Mouse (Mus musculus) heart, embryonic 12.5 days (tissue): ENCODE data around the gene Olfr1199. TPM values are rescaled to one million over a fixed set of nuclear protein-coding genes. Genes with fewer than 3 reads are reported as not detected.

Experiments used
- ATAC-seq: fragments of 200-750 bp; cut with Nextera tagmentation; 2 replicates; pipeline ENCODE4 v1.8.0; 2017; ENCODE audit warnings: moderate TSS enrichment, moderate library complexity; ENCODE audit not compliant: insufficient number of reproducible peaks, low FRiP score
- H3K27ac ChIP-seq: fragments of 300-500 bp; sonication (generic); 2 replicates; pipeline ENCODE4 v1.5.1; 2016; ENCODE audit warnings: mild to moderate bottlenecking, moderate library complexity; ENCODE audit not compliant: poor library complexity, severe bottlenecking
- H3K27me3 ChIP-seq: fragments of 300-500 bp; sonication (generic); replicated peaks from 2 replicates; pipeline ENCODE4 v1.6.1; 2016; ENCODE audit warnings: mild to moderate bottlenecking, moderate library complexity
- H3K36me3 ChIP-seq: fragments of 300-500 bp; sonication (generic); 2 replicates; pipeline ENCODE4 v1.6.1; 2016; ENCODE audit warnings: mild to moderate bottlenecking, moderate library complexity
- H3K4me1 ChIP-seq: fragments of 300-500 bp; sonication (generic); replicated peaks from 2 replicates; pipeline ENCODE4 v1.6.1; 2016; ENCODE audit warnings: mild to moderate bottlenecking
- H3K4me2 ChIP-seq: fragments of 300-500 bp; sonication (generic); 2 replicates; pipeline ENCODE4 v1.6.1; 2016; ENCODE audit warnings: mild to moderate bottlenecking, moderate library complexity
- H3K4me3 ChIP-seq: fragments of 300-500 bp; sonication (generic); 2 replicates; pipeline ENCODE4 v1.5.1; 2016; ENCODE audit warnings: mild to moderate bottlenecking
- H3K9ac ChIP-seq: fragments of 300-500 bp; sonication (generic); 2 replicates; pipeline ENCODE4 v1.6.1; 2016; ENCODE audit warnings: mild to moderate bottlenecking, moderate library complexity
- H3K9me3 ChIP-seq: fragments of 300-500 bp; sonication (generic); replicated peaks from 2 replicates; pipeline ENCODE4 v1.6.1; 2016; ENCODE audit warnings: mild to moderate bottlenecking, moderate library complexity
- WGBS: fragments of 180-500 bp; shearing (Covaris S2); methylation state at CpG from one replicate; pipeline ENCODE4 v1.1.7; 2016; 5-methylcytosine and 5-hydroxymethylcytosine counted together
- polyA plus RNA-seq: library from polyadenylated mRNA; unstranded; fragments of >200 nt; fragmentation: Nextera tagmentation; extraction: Ambion mirVana; gene quantifications from 2 replicates; pipeline ENCODE4 v1.2.1, GENCODE M21; 2016

Gene Olfr1199
- polyA plus RNA-seq = not detected in 2 replicates

- no peaks in the 10 kb centered on the region for H3K4me1 ChIP-seq
- H3K36me3 ChIP-seq = no peaks in the 10 kb centered on the region
- H3K9ac ChIP-seq = no peak within 1 kb of the TSS
- H3K27ac ChIP-seq = no peak within 1 kb of the TSS
- no peak within 1 kb of the TSS for H3K4me2 ChIP-seq
- ATAC-seq = no peak
- 0 out of 2 replicates have a peak, but pooled peaks cover 7% of the 10 kb centered on the region for H3K9me3 ChIP-seq
- no peak within 1 kb of the TSS for H3K4me3 ChIP-seq
- H3K27me3 ChIP-seq = no peaks in the 10 kb centered on the region
- 76% methylated on average over 2 of the region's 2 CpGs for WGBS
Observed at GRCm38 (mm10) chr2:88760369-88760768, at the start of gene Olfr1199. Gene Olfr1199 (minus strand): TSS chr2:88760469.

- Histone ChIP-seq H3K27me3 (no peaks in the 10 kb centered on the region), H3K4me2 (no peak within 1 kb of the TSS), H3K9ac (no peak within 1 kb of the TSS), H3K4me3 (no peak within 1 kb of the TSS), H3K4me1 (no peaks in the 10 kb centered on the region), H3K27ac (no peak within 1 kb of the TSS), H3K9me3 (0 out of 2 replicates have a peak, but pooled peaks cover 9% of the 10 kb centered on the region), H3K36me3 (no peaks in the 10 kb centered on the region)
- no peak for ATAC-seq
- 79% methylated on average over 6 of the region's 6 CpGs for whole genome bisulfite sequencing
Observed at GRCm38 (mm10) chr2:88792736-88793135, 32.5 kb upstream of the Olfr1199 start, which contains the start of gene Olfr1201. Gene Olfr1201 (plus strand): TSS chr2:88793036.

- WGBS = 69% methylated on average over 2 of the region's 2 CpGs
- Histone ChIP-seq H3K4me1 (no peaks in the 10 kb centered on the region), H3K9ac (no peak within 1 kb of the TSS), H3K9me3 (no peaks in the 10 kb centered on the region), H3K4me2 (no peak within 1 kb of the TSS), H3K27ac (no peak within 1 kb of the TSS), H3K4me3 (no peak within 1 kb of the TSS), H3K36me3 (no peaks in the 10 kb centered on the region), H3K27me3 (no peaks in the 10 kb centered on the region)
- no peak for ATAC-seq
Observed at GRCm38 (mm10) chr2:88770388-88770787, 10.1 kb upstream of the Olfr1199 start, which contains the start of gene Olfr1200. Gene Olfr1200 (minus strand): TSS chr2:88770488.

DNA sequence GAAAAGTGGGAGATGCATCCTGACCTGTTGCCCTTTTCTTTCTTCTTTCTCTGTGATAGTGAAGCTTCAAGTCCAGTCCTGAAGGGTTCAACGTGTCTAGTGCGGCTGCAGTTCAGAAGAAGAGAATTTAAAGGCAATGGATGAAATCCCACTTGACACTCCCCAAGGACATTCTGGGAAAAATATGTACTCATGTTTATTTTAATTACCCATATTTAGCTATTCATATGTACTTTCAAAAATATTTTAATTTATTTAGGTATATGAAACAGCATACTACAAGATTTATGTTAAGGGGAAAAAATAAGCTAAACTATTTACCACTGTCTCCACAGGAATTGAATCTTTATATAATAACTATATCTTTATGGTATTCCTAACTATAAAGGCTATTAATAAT, 9.0 kb downstream of the Olfr1199 start, which contains the start of gene Olfr1198:
Gene Olfr1198 (minus strand): TSS at position 101 of the 400 bp plus-strand sequence.
- WGBS = 94% methylated on average over 2 of the region's 2 CpGs
- Histone ChIP-seq H3K27ac (no peak within 1 kb of the TSS), H3K36me3 (no peaks in the 10 kb centered on the region)

DNA sequence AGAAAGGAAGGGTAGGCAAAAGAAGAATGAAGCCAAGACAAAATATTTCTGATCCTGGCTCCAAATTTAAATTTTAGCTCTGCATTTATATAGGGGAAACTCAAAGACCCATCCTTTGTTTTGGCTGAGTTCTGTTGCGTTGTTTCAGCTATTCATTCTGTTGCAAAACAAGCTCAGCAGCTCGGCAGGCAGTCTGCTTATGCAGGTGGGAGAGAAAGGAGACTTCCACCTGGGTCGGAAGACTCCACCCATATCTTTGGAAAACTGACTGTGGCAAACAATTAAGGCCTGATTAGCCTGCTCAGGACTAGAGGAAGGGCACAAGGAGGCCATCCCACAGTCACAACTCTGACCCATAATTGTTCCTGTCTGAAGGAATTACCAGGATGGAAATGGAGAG, 16.9 kb downstream of the Olfr1199 start:
- Histone ChIP-seq H3K27ac (no peak overlapping the region), H3K9me3 (no peaks in the 10 kb centered on the region; the same call in 1 of the 2 replicates), H3K27me3 (no peaks in the 10 kb centered on the region), H3K9ac (no peak overlapping the region), H3K4me2 (no peak overlapping the region), H3K36me3 (no peaks in the 10 kb centered on the region), H3K4me1 (no peaks in the 10 kb centered on the region), H3K4me3 (no peak overlapping the region)
- 73% methylated on average over 3 of the region's 3 CpGs for WGBS
- ATAC-seq = no peak

More for the DNA sequence above, 9.0 kb downstream of the Olfr1199 start, which contains the start of gene Olfr1198:
- Histone ChIP-seq H3K27me3 (no peaks in the 10 kb centered on the region), H3K4me2 (no peak within 1 kb of the TSS), H3K4me1 (no peaks in the 10 kb centered on the region), H3K4me3 (no peak within 1 kb of the TSS), H3K9me3 (no peaks in the 10 kb centered on the region), H3K9ac (no peak within 1 kb of the TSS)
- ATAC-seq = no peak

DNA sequence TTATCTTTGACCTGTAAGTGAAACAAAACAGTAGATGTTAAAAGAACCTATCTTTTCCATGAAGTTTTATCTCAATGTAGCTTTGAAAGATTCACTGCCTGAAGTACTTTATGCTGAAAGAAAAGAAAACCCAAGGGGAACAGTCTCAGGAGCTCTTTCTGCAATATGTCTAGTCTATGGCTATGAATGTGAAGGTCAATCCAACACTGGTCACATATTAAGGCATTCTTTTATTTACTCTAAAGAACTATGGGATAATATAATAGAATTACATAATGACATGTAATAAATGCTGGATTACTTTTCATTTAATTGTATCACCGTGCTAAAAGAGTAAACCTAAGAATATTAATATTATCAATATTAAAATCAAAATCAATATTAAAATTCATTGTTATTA, 28.0 kb downstream of the Olfr1199 start, which contains the start of gene Olfr1197:
Gene Olfr1197 (minus strand): TSS at position 101 of the 400 bp plus-strand sequence.
- Histone ChIP-seq H3K9ac (no peak within 1 kb of the TSS), H3K9me3 (no peaks in the 10 kb centered on the region), H3K27me3 (no peaks in the 10 kb centered on the region), H3K4me2 (no peak within 1 kb of the TSS), H3K4me3 (no peak within 1 kb of the TSS), H3K36me3 (no peaks in the 10 kb centered on the region), H3K4me1 (no peaks in the 10 kb centered on the region), H3K27ac (no peak within 1 kb of the TSS)
- ATAC-seq = no peak
- WGBS = 69% methylated on average over 1 of the region's 1 CpGs

GRCm38 (mm10) chr2:88704497-88704896, 55.8 kb downstream of the Olfr1199 start, which contains the start of gene Olfr1196:
Gene Olfr1196 (minus strand): TSS chr2:88704597.
- ATAC-seq = no peak
- H3K9ac ChIP-seq = no peak within 1 kb of the TSS
- H3K36me3 ChIP-seq = no peaks in the 10 kb centered on the region
- H3K27me3 ChIP-seq = no peaks in the 10 kb centered on the region
- no peak within 1 kb of the TSS for H3K4me3 ChIP-seq
- WGBS = 70% methylated on average over 2 of the region's 2 CpGs
- no peak within 1 kb of the TSS for H3K27ac ChIP-seq
- H3K4me2 ChIP-seq = no peak within 1 kb of the TSS
- no peaks in the 10 kb centered on the region for H3K4me1 ChIP-seq
- H3K9me3 ChIP-seq = no peaks in the 10 kb centered on the region

Other genes with a start within 250 kb of the Olfr1199 start
- not detected in 2 replicates for gene Olfr1186, start 241.9 kb downstream of the Olfr1199 start, polyA plus RNA-seq
- not detected in 2 replicates for gene Olfr1188, start 203.5 kb downstream of the Olfr1199 start, polyA plus RNA-seq
- gene Olfr1189, start 174.0 kb downstream of the Olfr1199 start, polyA plus RNA-seq = not detected in 2 replicates
- gene Olfr1191-ps1, start 119.9 kb downstream of the Olfr1199 start, polyA plus RNA-seq = not detected in 2 replicates
- not detected in 2 replicates for gene Olfr1192-ps1, start 112.0 kb downstream of the Olfr1199 start, polyA plus RNA-seq
- gene Olfr1193, start 84.8 kb downstream of the Olfr1199 start, polyA plus RNA-seq = not detected in 2 replicates
- gene Olfr1195, start 71.3 kb downstream of the Olfr1199 start, polyA plus RNA-seq = not detected in 2 replicates
- not detected in 2 replicates for gene Olfr1196, start 55.9 kb downstream of the Olfr1199 start, polyA plus RNA-seq
- gene Olfr1197, start 28.1 kb downstream of the Olfr1199 start, polyA plus RNA-seq = not detected in 2 replicates
- gene Olfr1198, start 9.1 kb downstream of the Olfr1199 start, polyA plus RNA-seq = not detected in 2 replicates
- gene Olfr1200, start 10.0 kb upstream of the Olfr1199 start, polyA plus RNA-seq = not detected in 2 replicates
- gene Olfr1201, start 32.6 kb upstream of the Olfr1199 start, polyA plus RNA-seq = not detected in 2 replicates
- gene Olfr1202, start 54.0 kb upstream of the Olfr1199 start, polyA plus RNA-seq = not detected in 2 replicates
- not detected in 2 replicates for gene Olfr1205, start 69.3 kb upstream of the Olfr1199 start, polyA plus RNA-seq
- not detected in 2 replicates for gene Olfr1204, start 88.8 kb upstream of the Olfr1199 start, polyA plus RNA-seq
- not detected in 2 replicates for gene Olfr1206, start 102.8 kb upstream of the Olfr1199 start, polyA plus RNA-seq
- gene Olfr1208, start 141.8 kb upstream of the Olfr1199 start, polyA plus RNA-seq = not detected in 2 replicates
- not detected in 2 replicates for gene Olfr1209, start 154.7 kb upstream of the Olfr1199 start, polyA plus RNA-seq
- not detected in 2 replicates for gene Olfr1211, start 177.6 kb upstream of the Olfr1199 start, polyA plus RNA-seq
- not detected in 2 replicates for gene Olfr1212, start 193.5 kb upstream of the Olfr1199 start, polyA plus RNA-seq
- gene Gm13762, start 219.8 kb upstream of the Olfr1199 start, polyA plus RNA-seq = not detected in 2 replicates
- not detected in 2 replicates for gene Olfr1214, start 232.2 kb upstream of the Olfr1199 start, polyA plus RNA-seq
- gene Olfr1215, start 246.5 kb upstream of the Olfr1199 start, polyA plus RNA-seq = not detected in 2 replicates